Mouse (Mus musculus): ENCODE data around the gene Pax5. TPM values are rescaled to one million over a fixed set of nuclear protein-coding genes. Genes with fewer than 3 reads are reported as not detected.

The Pax5 gene
- polyA plus RNA-seq, 1 experiment = 3.4 TPM

- Histone ChIP-seq H3K27me3 (replicated peaks; ENCODE audit: control insufficient read depth, insufficient read depth, low read length) (no peaks in the 10 kb centered on the region), H3K27ac (ENCODE audit: insufficient read depth, low read depth, low read length) (no peak overlapping the region), H3K4me3 (ENCODE audit: insufficient read depth, low read depth, low read length) (no peak overlapping the region), H3K4me1 (ENCODE audit: control insufficient read depth, insufficient read depth, low read length) (no peaks in the 10 kb centered on the region), H3K36me3 (ENCODE audit: control insufficient read depth, insufficient read depth, low read length) (no peaks in the 10 kb centered on the region)
- DNase-seq = peak; percentile 40
- no peak for TF ChIP-seq POLR2A (IDR thresholded peaks at IDR 0.05; ENCODE audit: low read depth, low read length)
- no peak for TF ChIP-seq CTCF (conservative IDR thresholded peaks at IDR 0.05; ENCODE audit: insufficient read depth, insufficient read length, low read depth, low read length)
- WGBS = 23% methylated on average over 9 of the region's 9 CpGs
These were observed 208.0 kb downstream of the Pax5 start for GRCm38 (mm10) chr4:44502196-44502867.

DNA sequence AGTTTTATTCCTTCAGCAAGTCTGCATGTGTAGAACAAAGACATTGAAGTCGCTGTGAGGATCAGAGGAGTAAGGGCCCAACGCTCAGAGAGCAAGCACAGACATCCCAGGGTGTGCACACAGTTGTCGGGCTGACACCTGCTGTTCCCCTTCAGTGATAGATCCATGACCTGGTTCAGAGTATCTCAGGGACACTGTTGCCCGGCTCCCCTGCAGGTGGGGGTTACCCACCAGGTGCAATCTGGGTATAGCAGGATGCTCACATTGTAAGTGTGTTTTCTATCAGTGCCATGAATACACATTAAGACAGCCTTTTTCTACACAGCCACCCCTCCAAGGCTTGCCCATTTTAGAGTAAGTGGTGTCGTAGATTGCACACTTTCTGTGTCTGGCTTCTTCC lies 212.1 kb downstream of the Pax5 start:
- DNase-seq = no peak
- Histone ChIP-seq H3K27me3 (replicated peaks; ENCODE audit: control insufficient read depth, insufficient read depth, low read length) (no peaks in the 10 kb centered on the region), H3K4me3 (ENCODE audit: insufficient read depth, low read depth, low read length) (no peak overlapping the region), H3K36me3 (ENCODE audit: control insufficient read depth, insufficient read depth, low read length) (no peaks in the 10 kb centered on the region), H3K4me1 (ENCODE audit: control insufficient read depth, insufficient read depth, low read length) (no peaks in the 10 kb centered on the region), H3K27ac (ENCODE audit: insufficient read depth, low read depth, low read length) (no peak overlapping the region)
- no peak for TF ChIP-seq CTCF (conservative IDR thresholded peaks at IDR 0.05; ENCODE audit: insufficient read depth, insufficient read length, low read depth, low read length)
- WGBS = 79% methylated on average over 5 of the region's 5 CpGs

GRCm38 (mm10) chr4:44495836-44496235 lies 214.5 kb downstream of the Pax5 start:
- no peaks in the 10 kb centered on the region for H3K36me3 ChIP-seq (ENCODE audit: control insufficient read depth, insufficient read depth, low read length)
- no peak for TF ChIP-seq CTCF (conservative IDR thresholded peaks at IDR 0.05; ENCODE audit: insufficient read depth, insufficient read length, low read depth, low read length)
- no peak for TF ChIP-seq POLR2A (IDR thresholded peaks at IDR 0.05; ENCODE audit: low read depth, low read length)
- H3K4me1 ChIP-seq (ENCODE audit: control insufficient read depth, insufficient read depth, low read length) = no peaks in the 10 kb centered on the region
- 55% methylated on average over 2 of the region's 2 CpGs for WGBS
- peak; percentile 28 for DNase-seq
- no peak overlapping the region for H3K4me3 ChIP-seq (ENCODE audit: insufficient read depth, low read depth, low read length)
- no peaks in the 10 kb centered on the region for H3K27me3 ChIP-seq (replicated peaks; ENCODE audit: control insufficient read depth, insufficient read depth, low read length)
- H3K27ac ChIP-seq (ENCODE audit: insufficient read depth, low read depth, low read length) = no peak overlapping the region

DNA sequence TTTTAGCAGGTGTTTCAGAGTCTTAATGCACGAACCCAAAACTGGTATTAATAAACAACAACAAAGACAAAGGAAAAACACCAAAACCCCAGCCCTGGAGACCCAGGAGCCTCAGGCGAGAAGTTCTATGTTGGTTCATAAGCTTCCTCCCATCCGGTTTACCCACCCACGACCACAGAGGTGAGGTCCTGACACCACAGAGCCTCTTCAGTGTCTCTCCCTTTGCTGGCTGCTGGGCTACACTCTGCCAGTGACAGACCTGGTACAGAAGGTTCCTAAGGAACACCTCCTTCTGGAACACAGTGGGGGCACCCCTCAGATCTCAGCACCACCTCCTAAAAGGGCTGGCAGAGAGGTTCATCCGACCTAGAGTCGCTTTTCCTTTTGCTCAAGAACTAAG lies 216.5 kb downstream of the Pax5 start:
- no peak overlapping the region for H3K27ac ChIP-seq (ENCODE audit: insufficient read depth, low read depth, low read length)
- H3K36me3 ChIP-seq (ENCODE audit: control insufficient read depth, insufficient read depth, low read length) = no peaks in the 10 kb centered on the region
- no peaks in the 10 kb centered on the region for H3K27me3 ChIP-seq (replicated peaks; ENCODE audit: control insufficient read depth, insufficient read depth, low read length)
- H3K4me1 ChIP-seq (ENCODE audit: control insufficient read depth, insufficient read depth, low read length) = no peaks in the 10 kb centered on the region
- DNase-seq = no peak
- no peak overlapping the region for H3K4me3 ChIP-seq (ENCODE audit: insufficient read depth, low read depth, low read length)
- TF ChIP-seq POLR2A (IDR thresholded peaks at IDR 0.05; ENCODE audit: low read depth, low read length) (no peak), CTCF (conservative IDR thresholded peaks at IDR 0.05; ENCODE audit: insufficient read depth, insufficient read length, low read depth, low read length) (no peak)
- 48% methylated on average over 6 of the region's 6 CpGs for WGBS

- no peak for DNase-seq
- no peak for TF ChIP-seq POLR2A (IDR thresholded peaks at IDR 0.05; ENCODE audit: low read depth, low read length)
- no peak for TF ChIP-seq CTCF (conservative IDR thresholded peaks at IDR 0.05; ENCODE audit: insufficient read depth, insufficient read length, low read depth, low read length)
- H3K4me1 ChIP-seq (ENCODE audit: control insufficient read depth, insufficient read depth, low read length) = no peaks in the 10 kb centered on the region
- H3K4me3 ChIP-seq (ENCODE audit: insufficient read depth, low read depth, low read length) = no peak overlapping the region
- no peaks in the 10 kb centered on the region for H3K27me3 ChIP-seq (replicated peaks; ENCODE audit: control insufficient read depth, insufficient read depth, low read length)
- no peaks in the 10 kb centered on the region for H3K36me3 ChIP-seq (ENCODE audit: control insufficient read depth, insufficient read depth, low read length)
- WGBS = 25% methylated on average over 6 of the region's 6 CpGs
- no peak overlapping the region for H3K27ac ChIP-seq (ENCODE audit: insufficient read depth, low read depth, low read length)
These were observed 219.4 kb downstream of the Pax5 start for GRCm38 (mm10) chr4:44490872-44491271.

DNA sequence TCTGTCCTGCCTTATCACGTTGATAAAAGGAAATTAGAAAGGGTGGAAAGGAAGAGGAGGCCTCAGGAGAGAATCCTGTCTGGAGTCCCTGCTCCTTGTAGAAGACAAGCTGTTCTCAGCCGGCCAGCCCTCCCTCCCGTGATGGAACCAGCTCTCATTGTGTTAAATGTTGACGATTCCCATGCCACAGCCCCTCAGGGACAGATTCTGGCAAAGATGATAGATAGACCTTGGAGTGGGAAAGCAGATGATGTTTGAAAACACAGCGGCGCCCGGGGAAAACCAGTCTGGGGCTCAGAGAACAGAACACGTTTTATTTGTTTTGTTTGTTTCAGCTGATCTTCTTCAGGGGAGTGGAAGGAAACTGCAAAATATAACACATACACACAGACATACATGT lies 221.6 kb downstream of the Pax5 start:
- no peak for DNase-seq
- no peak for TF ChIP-seq POLR2A (IDR thresholded peaks at IDR 0.05; ENCODE audit: low read depth, low read length)
- TF ChIP-seq CTCF (conservative IDR thresholded peaks at IDR 0.05; ENCODE audit: insufficient read depth, insufficient read length, low read depth, low read length) = no peak
- H3K27ac ChIP-seq (ENCODE audit: insufficient read depth, low read depth, low read length) = no peak overlapping the region
- H3K36me3 ChIP-seq (ENCODE audit: control insufficient read depth, insufficient read depth, low read length) = no peaks in the 10 kb centered on the region
- no peaks in the 10 kb centered on the region for H3K4me1 ChIP-seq (ENCODE audit: control insufficient read depth, insufficient read depth, low read length)
- H3K4me3 ChIP-seq (ENCODE audit: insufficient read depth, low read depth, low read length) = no peak overlapping the region
- 53% methylated on average over 8 of the region's 8 CpGs for whole genome bisulfite sequencing
- no peaks in the 10 kb centered on the region for H3K27me3 ChIP-seq (replicated peaks; ENCODE audit: control insufficient read depth, insufficient read depth, low read length)

- H3K4me3 ChIP-seq (ENCODE audit: insufficient read depth, low read depth, low read length) = no peak overlapping the region
- no peaks in the 10 kb centered on the region for H3K27me3 ChIP-seq (replicated peaks; ENCODE audit: control insufficient read depth, insufficient read depth, low read length)
- H3K4me1 ChIP-seq (ENCODE audit: control insufficient read depth, insufficient read depth, low read length) = no peaks in the 10 kb centered on the region
- DNase-seq = no peak
- 27% methylated on average over 8 of the region's 8 CpGs for WGBS
- H3K36me3 ChIP-seq (ENCODE audit: control insufficient read depth, insufficient read depth, low read length) = no peaks in the 10 kb centered on the region
- no peak for TF ChIP-seq POLR2A (IDR thresholded peaks at IDR 0.05; ENCODE audit: low read depth, low read length)
- no peak for TF ChIP-seq CTCF (conservative IDR thresholded peaks at IDR 0.05; ENCODE audit: insufficient read depth, insufficient read length, low read depth, low read length)
- H3K27ac ChIP-seq (ENCODE audit: insufficient read depth, low read depth, low read length) = no peak overlapping the region
These were observed 222.1 kb downstream of the Pax5 start for GRCm38 (mm10) chr4:44488219-44488618.
